Mouse (Mus musculus) T-helper 1 cell (primary cell): ENCODE results near the gene Jmy.

Source experiments
- in situ Hi-C: fragments of 300-600 bp; cut with MboI, MseI; formaldehyde crosslinking; loops from one replicate; pipeline ENCODE4 v1.15.1; 2025; ENCODE audit warnings: high pct_unique_total_duplicates

The Jmy gene

GRCm38 (mm10) chr13:93380399-93381063, 119.1 kb downstream of the Jmy start:
- in situ Hi-C loops = loop anchor here (10.0 kb wide), 1 partner anchor 374 kb away; no protein-coding TSS in a partner anchor
